Mouse (Mus musculus) left cerebral cortex, postnatal 36 days (tissue): Measurements from ENCODE around the gene Sirt1. TPM values are rescaled to one million over a fixed set of nuclear protein-coding genes. Genes with fewer than 3 reads are reported as not detected.

Experiments
- DNase-seq, 2 experiments: peaks; one replicate each; pipeline ENCODE4 v3.0.0; 2021 to 2022; ENCODE audit warnings: low spot score in 2 of 2, mixed read lengths in 1 of 2
- intact Hi-C: fragments of 180-260 bp; cut with DNase I; formaldehyde crosslinking; loops from one replicate; pipeline ENCODE4 v1.15.1; 2025
- total RNA-seq, 2 experiments: library from RNA; stranded (reverse); gene quantifications; 2 replicates each; pipeline ENCODE4 v1.2.3; 2021

Sirt1 gene
- total RNA-seq, 2 experiments from 2014 or later = 12.4 to 16.1 TPM

GRCm38 (mm10) chr10:63341351-63341750 is 40.2 kb downstream of the Sirt1 start:
- DNase-seq = no peak
- intact Hi-C loops = no loop called here

GRCm38 (mm10) chr10:63338914-63339643 is 42.4 kb downstream of the Sirt1 start:
- intact Hi-C loops = loop anchor here (5.0 kb wide), 1 partner anchor 43 kb away; the partner anchor contains the start of genes Dnajc12 and Sirt1

DNA sequence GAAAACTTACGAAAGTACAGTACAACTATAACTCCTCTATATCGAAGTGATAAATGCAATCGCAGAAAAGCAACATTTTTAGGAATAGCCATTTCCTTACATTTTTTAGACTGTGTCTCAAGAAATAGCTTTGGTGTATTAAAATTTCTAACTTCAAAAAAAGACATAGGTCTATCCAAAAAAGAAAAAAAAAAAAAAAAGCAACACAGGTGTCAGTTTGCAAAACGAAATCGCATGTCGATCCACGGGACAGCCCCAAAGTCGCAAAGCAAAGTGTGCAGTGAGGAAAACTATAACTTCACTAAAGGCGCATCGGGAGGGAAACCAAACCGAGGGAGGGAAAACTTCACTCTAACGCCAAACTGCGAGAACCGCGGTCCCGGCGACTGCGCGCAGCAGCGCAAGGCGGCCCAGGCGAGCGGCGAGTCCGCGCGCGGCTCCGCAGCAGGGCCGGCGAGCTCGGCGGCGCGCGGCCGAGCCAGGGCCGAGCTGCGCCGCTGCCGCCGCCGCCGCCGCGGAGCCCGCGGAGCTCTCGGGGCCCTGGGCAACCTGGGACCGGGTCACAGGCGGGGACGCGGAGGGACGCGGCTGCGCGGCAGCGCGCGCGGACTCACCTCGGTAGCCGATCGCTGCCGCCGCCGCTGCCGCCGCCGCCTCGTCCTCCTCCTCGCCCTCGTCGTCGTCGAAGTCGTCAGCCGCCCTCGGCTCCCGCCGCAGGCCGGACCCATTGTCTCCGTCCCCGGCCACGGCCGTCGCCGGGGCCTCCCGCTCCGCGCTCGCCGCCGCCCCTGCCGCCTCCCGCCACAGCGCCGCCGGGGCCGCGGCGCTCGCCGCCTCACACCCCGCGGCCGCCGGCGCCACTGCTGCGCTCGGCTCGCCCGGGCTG is 43.3 kb downstream of the Sirt1 start:
- DNase-seq = peak in 1 of 2 experiments; percentile 46
- intact Hi-C loops = loop anchor here (5.0 kb wide), 1 partner anchor 44 kb away; the partner anchor contains the start of genes Dnajc12 and Sirt1

More at GRCm38 (mm10) chr10:63338914-63339643, 42.4 kb downstream of the Sirt1 start:
- peak; percentile 80 to 87 for DNase-seq

DNA sequence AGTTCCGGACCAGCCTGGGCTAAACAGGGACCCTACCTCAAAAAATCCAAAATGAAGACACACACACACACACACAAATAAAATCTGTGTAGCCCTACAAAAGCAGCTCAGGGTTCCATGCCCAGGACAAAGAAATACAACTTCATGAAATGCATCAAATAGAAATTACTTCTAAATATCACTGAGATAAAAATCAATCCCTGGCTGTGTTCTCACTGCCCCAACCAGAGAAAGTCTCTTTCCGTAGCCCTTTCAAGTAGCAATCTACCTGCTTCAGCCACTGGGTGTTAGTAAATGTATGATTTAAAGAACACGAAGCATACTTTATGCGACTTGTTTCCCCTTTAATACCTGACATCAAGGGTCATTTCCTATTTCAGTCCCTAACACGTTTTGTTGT is 44.2 kb downstream of the Sirt1 start:
- intact Hi-C loops = loop anchor here (5.0 kb wide), 1 partner anchor 45 kb away; the partner anchor contains the start of genes Dnajc12 and Sirt1
- no peak for DNase-seq

- no peak for DNase-seq
- intact Hi-C loops = loop anchor here (5.0 kb wide), 1 partner anchor 45 kb away; the partner anchor contains the start of genes Dnajc12 and Sirt1
These were observed 44.6 kb downstream of the Sirt1 start for GRCm38 (mm10) chr10:63336901-63337300.

GRCm38 (mm10) chr10:63327091-63327490 is 54.4 kb downstream of the Sirt1 start:
- DNase-seq = no peak
- intact Hi-C loops = no loop called here

- intact Hi-C loops = no loop called here
- no peak for DNase-seq
These were observed 67.8 kb downstream of the Sirt1 start for GRCm38 (mm10) chr10:63313726-63314125.

GRCm38 (mm10) chr10:63308582-63309366 is 72.7 kb downstream of the Sirt1 start:
- DNase-seq = peak; percentile 71 to 74
- intact Hi-C loops = loop anchor here (2.0 kb wide), 1 partner anchor 156 kb away; no protein-coding TSS in a partner anchor

- DNase-seq = no peak
- intact Hi-C loops = no loop called here
These were observed 79.1 kb downstream of the Sirt1 start for GRCm38 (mm10) chr10:63302356-63302755.

DNA sequence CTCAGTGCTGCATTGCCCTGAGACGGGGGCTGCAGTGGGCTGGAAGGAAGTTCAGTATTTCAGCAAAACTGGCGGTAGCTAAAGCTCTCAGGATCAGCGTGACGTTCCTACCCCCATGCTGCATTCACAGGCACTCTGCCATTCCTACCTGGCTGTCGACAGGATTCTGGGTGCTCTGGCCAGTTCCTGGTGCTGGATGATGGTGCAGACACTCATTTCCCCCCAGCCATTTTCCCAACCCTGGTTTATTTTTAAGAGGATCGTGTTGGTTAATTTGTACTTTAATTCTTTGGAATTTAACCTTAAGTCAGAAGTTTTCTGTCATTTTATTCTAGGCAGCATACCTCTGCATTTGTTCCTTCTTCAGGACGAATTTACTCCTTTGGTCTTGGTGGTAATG is 98.7 kb downstream of the Sirt1 start:
- DNase-seq = no peak
- intact Hi-C loops = no loop called here

GRCm38 (mm10) chr10:63282417-63282816 is 99.1 kb downstream of the Sirt1 start:
- intact Hi-C loops = no loop called here
- no peak for DNase-seq

DNA sequence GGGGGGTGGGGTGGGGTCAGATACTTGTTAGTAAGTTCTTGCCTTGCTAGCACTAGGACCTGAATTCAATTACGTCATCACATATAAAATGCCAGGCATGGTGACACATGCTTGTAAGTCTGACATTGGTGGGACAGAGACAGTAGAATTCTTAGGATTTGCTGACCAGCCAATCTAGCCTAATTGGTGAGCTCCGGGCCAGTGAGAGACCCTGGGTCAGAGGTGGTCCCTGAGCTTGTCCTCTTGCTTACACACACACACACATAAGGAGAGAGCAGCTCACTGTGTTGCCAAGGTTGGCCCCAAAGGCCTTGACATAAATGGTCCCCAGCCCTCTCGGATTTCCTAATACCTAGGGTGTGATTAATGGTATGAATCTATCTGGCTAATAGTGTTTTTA is 101.7 kb downstream of the Sirt1 start:
- intact Hi-C loops = no loop called here
- DNase-seq = no peak

GRCm38 (mm10) chr10:63277010-63277409 is 104.5 kb downstream of the Sirt1 start:
- no peak for DNase-seq
- intact Hi-C loops = no loop called here

GRCm38 (mm10) chr10:63272868-63273267 is 108.6 kb downstream of the Sirt1 start:
- DNase-seq = no peak

DNA sequence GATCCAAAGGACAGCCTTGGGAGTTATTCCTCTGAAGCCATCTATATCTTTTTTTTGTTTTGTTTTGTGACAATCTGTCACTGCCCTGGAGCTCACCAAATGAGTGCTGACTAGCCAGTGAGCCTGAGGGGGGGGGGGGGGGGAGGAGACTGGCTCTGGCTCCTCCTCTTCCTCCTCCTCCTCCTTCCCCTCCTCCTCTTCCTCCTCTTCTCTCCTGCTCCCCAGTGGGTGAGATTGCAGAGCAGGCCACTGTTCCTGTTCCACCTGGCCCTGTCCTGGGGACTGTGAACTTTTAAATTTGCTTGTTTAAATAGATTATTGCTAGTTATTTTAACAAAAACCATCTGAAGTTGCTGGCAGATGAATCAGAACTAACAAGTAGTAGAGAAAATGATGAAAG is 109.1 kb downstream of the Sirt1 start:
- intact Hi-C loops = no loop called here
- no peak for DNase-seq

More at GRCm38 (mm10) chr10:63272868-63273267, 108.6 kb downstream of the Sirt1 start:
- intact Hi-C loops = no loop called here

Other genes with a start within 250 kb of the Sirt1 start
- 1 to 10 TPM; 2.9 to 5.0 TPM for gene Mypn, start 177.8 kb downstream of the Sirt1 start, total RNA-seq
- 10 to 100 TPM; 43.1 to 49.0 TPM for gene Herc4, start 137.9 kb downstream of the Sirt1 start, total RNA-seq
- gene Dnajc12, start 739 bp upstream of the Sirt1 start, total RNA-seq = 10 to 100 TPM; 21.7 to 22.0 TPM
- not detected for gene Gm7075, start 40.1 kb upstream of the Sirt1 start, total RNA-seq
- gene Ctnna3, start 48.4 kb upstream of the Sirt1 start, total RNA-seq = 1 to 10 TPM; 1.8 to 2.7 TPM